In the genomic region with DNA sequence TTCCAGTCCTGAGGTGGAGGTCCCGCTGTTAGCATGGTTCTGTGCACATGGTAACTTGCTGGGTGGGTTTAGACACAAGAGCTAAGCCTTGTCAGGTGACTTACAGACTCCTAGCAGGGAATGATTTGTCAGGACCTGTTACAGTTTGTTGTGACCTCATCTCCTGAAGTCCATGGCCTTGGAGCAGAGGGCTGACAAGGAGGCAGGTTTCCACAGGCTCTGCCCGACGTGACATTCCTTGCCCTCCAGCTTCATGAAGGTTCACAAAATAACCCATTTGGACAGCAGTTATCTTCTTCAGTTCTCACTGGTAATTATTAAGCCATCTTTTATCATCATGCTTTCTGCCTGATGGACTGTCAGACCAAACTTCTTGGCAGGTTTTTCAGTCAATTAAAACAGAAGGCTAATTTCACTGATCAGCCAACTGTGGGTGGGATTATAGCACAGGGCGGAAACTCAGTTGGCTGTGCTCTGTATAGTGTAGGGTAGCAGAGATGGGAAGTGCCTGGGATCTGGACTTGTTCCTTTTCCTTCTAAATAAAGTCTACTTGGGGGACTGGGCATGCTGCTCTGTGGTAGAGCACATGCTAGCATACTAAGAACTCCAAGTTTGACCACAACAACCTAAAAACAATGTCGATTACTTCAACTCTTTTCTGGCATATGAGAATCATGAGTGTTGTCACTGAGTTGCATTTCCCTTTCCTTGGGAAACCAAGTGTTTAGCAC, we compare ENCODE assay signal across 21 mouse cellular contexts.
A peak's percentile ranks its signal among the peaks of the same experiment; 100 is the strongest.
DNase-seq lines count a peak whose midpoint lies in the region; ATAC-seq and TF ChIP-seq lines count a peak whose summit lies in the region.
"Had no signal": no experiment of that assay in that cellular context is flagged by ENCODE, and none has a peak within 500 bp of the region (broad histone marks: within the 10 kb centered on the region; RNA-seq: fewer than 3 reads in every experiment).

No protein-coding gene starts in this region.

- no peak overlapping the region for H3K4me3 ChIP-seq in forebrain, embryonic 14.5 days (ENCODE audit: low read depth, low read length)
- no peak overlapping the region for H3K4me3 ChIP-seq in forebrain, embryonic 11.5 days (ENCODE audit: low read depth, low read length)
- no peak overlapping the region for H3K4me3 ChIP-seq in liver, adult 2 months (ENCODE audit: insufficient read depth, low read depth, low read length)
- no peak overlapping the region for H3K4me3 ChIP-seq in liver, embryonic 11.5 days (ENCODE audit: low read depth, low read length)
- no peak overlapping the region for H3K4me3 ChIP-seq in stomach, postnatal 0 days (ENCODE audit: low read depth, low read length)
- H3K4me3 ChIP-seq: embryonic facial prominence, embryonic 12.5 days; forebrain, embryonic 10.5 days; hindbrain, embryonic 15.5 days; limb, embryonic 15.5 days; lung, embryonic 15.5 days; neural tube, embryonic 13.5 days had no signal

- no peaks in the 10 kb centered on the region for H3K4me1 ChIP-seq in forebrain, embryonic 14.5 days (ENCODE audit: control insufficient read depth, insufficient read depth, low read length)
- no peaks in the 10 kb centered on the region for H3K4me1 ChIP-seq in forebrain, embryonic 11.5 days (replicated peaks; ENCODE audit: control insufficient read depth, insufficient read depth, low read length)
- H3K4me1 ChIP-seq in liver, adult 2 months (ENCODE audit: control insufficient read depth, insufficient read depth, low read length): peaks cover 19% of the 10 kb centered on the region
- H3K4me1 ChIP-seq in liver, embryonic 11.5 days (replicated peaks; ENCODE audit: control insufficient read depth, insufficient read depth, low read length): no peaks in the 10 kb centered on the region
- no peaks in the 10 kb centered on the region for H3K4me1 ChIP-seq in stomach, postnatal 0 days (replicated peaks; ENCODE audit: control insufficient read depth, insufficient read depth)
- H3K4me1 ChIP-seq: embryonic facial prominence, embryonic 12.5 days; forebrain, embryonic 10.5 days; hindbrain, embryonic 15.5 days; limb, embryonic 15.5 days; lung, embryonic 15.5 days; neural tube, embryonic 13.5 days had no signal

- H3K4me2 ChIP-seq in forebrain, embryonic 14.5 days (ENCODE audit: low read length): no peak overlapping the region
- no peak overlapping the region for H3K4me2 ChIP-seq in forebrain, embryonic 11.5 days (ENCODE audit: low read depth, low read length, severe bottlenecking)
- no peak overlapping the region for H3K4me2 ChIP-seq in liver, embryonic 11.5 days
- H3K4me2 ChIP-seq in stomach, postnatal 0 days (replicated peaks; ENCODE audit: low read depth): no peak overlapping the region
- H3K4me2 ChIP-seq: embryonic facial prominence, embryonic 12.5 days; hindbrain, embryonic 15.5 days; limb, embryonic 15.5 days; lung, embryonic 15.5 days; neural tube, embryonic 13.5 days had no signal

- ATAC-seq in forebrain, embryonic 14.5 days: no peak
- ATAC-seq in forebrain, embryonic 11.5 days (replicated peaks; ENCODE audit: low FRiP score): no peak
- ATAC-seq in liver, embryonic 11.5 days (replicated peaks; ENCODE audit: low FRiP score): no peak
- ATAC-seq in stomach, postnatal 0 days (ENCODE audit: low FRiP score, low TSS enrichment): no peak; the same call in 1 of the 2 replicates
- ATAC-seq: intestine, postnatal 0 days had no signal

- H3K9me3 ChIP-seq in forebrain, embryonic 14.5 days (replicated peaks; ENCODE audit: control insufficient read depth, low read length): no peaks in the 10 kb centered on the region
- no peaks in the 10 kb centered on the region for H3K9me3 ChIP-seq in forebrain, embryonic 11.5 days (ENCODE audit: control insufficient read depth, low read length)
- H3K9me3 ChIP-seq in liver, embryonic 11.5 days (ENCODE audit: control insufficient read depth, low read length): no peaks in the 10 kb centered on the region
- no peaks in the 10 kb centered on the region for H3K9me3 ChIP-seq in stomach, postnatal 0 days (ENCODE audit: control insufficient read depth, low read length)
- H3K9me3 ChIP-seq: embryonic facial prominence, embryonic 12.5 days; forebrain, embryonic 10.5 days; hindbrain, embryonic 15.5 days; limb, embryonic 15.5 days; lung, embryonic 15.5 days; neural tube, embryonic 13.5 days had no signal

- H3K27me3 ChIP-seq in forebrain, embryonic 14.5 days (replicated peaks; ENCODE audit: control insufficient read depth, insufficient read depth, low read length): no peaks in the 10 kb centered on the region
- H3K27me3 ChIP-seq in forebrain, embryonic 11.5 days (ENCODE audit: control insufficient read depth, insufficient read depth, low read length): no peaks in the 10 kb centered on the region
- H3K27me3 ChIP-seq in liver, adult 2 months (ENCODE audit: control insufficient read depth, insufficient read depth, low read length): no peaks in the 10 kb centered on the region
- no peaks in the 10 kb centered on the region for H3K27me3 ChIP-seq in liver, embryonic 11.5 days (replicated peaks; ENCODE audit: control insufficient read depth, insufficient read depth, low read length)
- H3K27me3 ChIP-seq in stomach, postnatal 0 days (ENCODE audit: control insufficient read depth, insufficient read depth, low read length): no peaks in the 10 kb centered on the region
- H3K27me3 ChIP-seq: CH12.LX; embryonic facial prominence, embryonic 12.5 days; hindbrain, embryonic 15.5 days; limb, embryonic 15.5 days; lung, embryonic 15.5 days; neural tube, embryonic 13.5 days had no signal

- DNase-seq in forebrain, embryonic 14.5 days (ENCODE audit: low spot score): peak; percentile 26
- DNase-seq in forebrain, embryonic 11.5 days (ENCODE audit: low spot score): no peak
- peak; percentile 93 for DNase-seq in liver, adult 2 months (ENCODE audit: extremely low read depth, low read depth, low spot score)
- no peak for DNase-seq in liver, embryonic 11.5 days (ENCODE audit: low spot score)
- peak; percentile 24 to 76 for DNase-seq in kidney, postnatal 25 days
- no peak for DNase-seq in stomach, postnatal 0 days (ENCODE audit: low spot score)
- no peak for DNase-seq in neural tube, embryonic 10.5 days (ENCODE audit: extremely low spot score, low spot score)
- DNase-seq in ovary, adult 18-20 months (ENCODE audit: low spot score): no peak
- DNase-seq: cerebellum, adult 11 months; cerebellum, postnatal 25 days; heart, postnatal 10 days; right cerebral cortex, postnatal 4 days; thymus, postnatal 25 days had no signal

- H3K79me2 ChIP-seq in liver, adult 2 months (ENCODE audit: control insufficient read depth, insufficient read depth, low read length): peaks cover 2% of the 10 kb centered on the region; the same call in 1 of the 2 replicates

- 81% methylated on average over 5 of the region's 5 CpGs for WGBS in forebrain, embryonic 14.5 days
- 89% methylated on average over 5 of the region's 5 CpGs for WGBS in forebrain, embryonic 11.5 days
- 39% methylated on average over 5 of the region's 5 CpGs for WGBS in liver, adult 2 months
- WGBS in liver, embryonic 11.5 days: 76% methylated on average over 5 of the region's 5 CpGs
- WGBS in stomach, postnatal 0 days: 63% methylated on average over 5 of the region's 5 CpGs

- TF ChIP-seq POLR2A in liver, adult 2 months (IDR thresholded peaks at IDR 0.05; ENCODE audit: extremely low read depth, insufficient read depth, low read length): no peak

- TF ChIP-seq EP300 in stomach, postnatal 0 days (optimal IDR thresholded peaks at IDR 0.05): no peak

- H3K27ac ChIP-seq in forebrain, embryonic 14.5 days (ENCODE audit: low read depth, low read length): no peak overlapping the region
- no peak overlapping the region for H3K27ac ChIP-seq in forebrain, embryonic 11.5 days (ENCODE audit: low read depth, low read length)
- peak overlapping the region; percentile 43 for H3K27ac ChIP-seq in liver, adult 2 months (replicated peaks; ENCODE audit: insufficient read depth, low read depth, low read length)
- no peak overlapping the region for H3K27ac ChIP-seq in liver, embryonic 11.5 days (ENCODE audit: low read depth, low read length)
- H3K27ac ChIP-seq in stomach, postnatal 0 days (replicated peaks): 0 out of 2 replicates have a peak overlapping the region, but pooled peaks have one; percentile 18
- H3K27ac ChIP-seq: embryonic facial prominence, embryonic 12.5 days; forebrain, embryonic 10.5 days; hindbrain, embryonic 15.5 days; limb, embryonic 15.5 days; lung, embryonic 15.5 days; neural tube, embryonic 13.5 days had no signal

- H3K9ac ChIP-seq in forebrain, embryonic 14.5 days (ENCODE audit: low read length): no peak overlapping the region
- H3K9ac ChIP-seq in forebrain, embryonic 11.5 days (ENCODE audit: low read length): no peak overlapping the region
- H3K9ac ChIP-seq in liver, adult 2 months (ENCODE audit: low read depth, low read length): no peak overlapping the region
- no peak overlapping the region for H3K9ac ChIP-seq in liver, embryonic 11.5 days (ENCODE audit: low read depth, low read length)
- no peak overlapping the region for H3K9ac ChIP-seq in stomach, postnatal 0 days (ENCODE audit: low read length)
- H3K9ac ChIP-seq: embryonic facial prominence, embryonic 12.5 days; hindbrain, embryonic 15.5 days; limb, embryonic 15.5 days; lung, embryonic 15.5 days; neural tube, embryonic 13.5 days had no signal

- no peak for TF ChIP-seq CTCF in liver, adult 2 months (IDR thresholded peaks at IDR 0.05; ENCODE audit: low read depth, low read length)
- no peak for TF ChIP-seq CTCF in stomach, postnatal 0 days (IDR thresholded peaks at IDR 0.05; ENCODE audit: low read depth)

- H3K36me3 ChIP-seq in forebrain, embryonic 14.5 days (ENCODE audit: control insufficient read depth, insufficient read depth, low read length): no peaks in the 10 kb centered on the region
- no peaks in the 10 kb centered on the region for H3K36me3 ChIP-seq in forebrain, embryonic 11.5 days (ENCODE audit: control insufficient read depth, insufficient read depth, low read length)
- H3K36me3 ChIP-seq in liver, adult 2 months (ENCODE audit: control insufficient read depth, insufficient read depth, low read length): no peaks in the 10 kb centered on the region
- H3K36me3 ChIP-seq in liver, embryonic 11.5 days (ENCODE audit: control insufficient read depth, insufficient read depth, low read length): no peaks in the 10 kb centered on the region
- no peaks in the 10 kb centered on the region for H3K36me3 ChIP-seq in stomach, postnatal 0 days (ENCODE audit: control insufficient read depth, insufficient read depth, low read length)
- H3K36me3 ChIP-seq: embryonic facial prominence, embryonic 12.5 days; forebrain, embryonic 10.5 days; hindbrain, embryonic 15.5 days; limb, embryonic 15.5 days; lung, embryonic 15.5 days; neural tube, embryonic 13.5 days had no signal

Comparison
In these comparisons a context has a peak if more than half of its experiments do, and no peak if none do; other contexts are left out.
1. DNase-seq: peak in forebrain, embryonic 14.5 days (single experiment), liver, adult 2 months (single experiment) and kidney, postnatal 25 days (2 of 2); none in forebrain, embryonic 11.5 days (single experiment), liver, embryonic 11.5 days (single experiment), stomach, postnatal 0 days (single experiment), neural tube, embryonic 10.5 days (single experiment) and ovary, adult 18-20 months (single experiment).
2. H3K27ac ChIP-seq: peak in liver, adult 2 months (single experiment) and stomach, postnatal 0 days (single experiment); none in forebrain, embryonic 14.5 days (single experiment), forebrain, embryonic 11.5 days (single experiment) and liver, embryonic 11.5 days (single experiment).